Mouse (Mus musculus) stomach, embryonic 16.5 days (tissue): ENCODE measurements around the gene Adra2b. TPM values are rescaled to one million over a fixed set of nuclear protein-coding genes. Genes with fewer than 3 reads are reported as not detected.

Experiments used
- ATAC-seq: fragments of 200-750 bp; cut with Nextera tagmentation; 2 replicates; pipeline ENCODE4 v1.8.0; 2017; ENCODE audit warnings: moderate number of reproducible peaks, moderate TSS enrichment; ENCODE audit not compliant: insufficient read depth, low FRiP score
- H3K27ac ChIP-seq: fragments of 300-500 bp; sonication (generic); 2 replicates; pipeline ENCODE4 v1.5.1; 2014; ENCODE audit warnings: low read length
- H3K27me3 ChIP-seq: fragments of 300-500 bp; sonication (generic); 2 replicates; pipeline ENCODE4 v1.6.1; 2014; ENCODE audit warnings: low read length, control low read depth, mixed read lengths; ENCODE audit not compliant: control insufficient read depth, insufficient read depth
- H3K36me3 ChIP-seq: fragments of 300-500 bp; sonication (generic); 2 replicates; pipeline ENCODE4 v1.6.1; 2014; ENCODE audit warnings: low read length; ENCODE audit not compliant: control insufficient read depth, insufficient read depth
- H3K4me1 ChIP-seq: fragments of 300-500 bp; sonication (generic); 2 replicates; pipeline ENCODE4 v1.6.1; 2014; ENCODE audit warnings: low read length, control low read depth, mixed read lengths; ENCODE audit not compliant: control insufficient read depth, insufficient read depth
- H3K4me2 ChIP-seq: fragments of 300-500 bp; sonication (generic); 2 replicates; pipeline ENCODE4 v1.6.1; 2014; ENCODE audit warnings: low read depth, low read length, mixed read lengths
- H3K4me3 ChIP-seq: fragments of 300-500 bp; sonication (generic); replicated peaks from 2 replicates; pipeline ENCODE4 v1.5.1; 2014; ENCODE audit warnings: mild to moderate bottlenecking, low read length
- H3K9ac ChIP-seq: fragments of 300-500 bp; sonication (generic); 2 replicates; pipeline ENCODE4 v1.6.1; 2014; ENCODE audit warnings: low read length
- H3K9me3 ChIP-seq: fragments of 300-500 bp; sonication (generic); replicated peaks from 2 replicates; pipeline ENCODE4 v1.6.1; 2016; ENCODE audit warnings: low read length, control low read depth; ENCODE audit not compliant: control insufficient read depth
- WGBS: fragments of 180-500 bp; shearing (Covaris S2); extraction: QIAGEN DNeasy Blood & Tissue Kit; methylation state at CpG from one replicate; pipeline ENCODE4 v1.1.7; 2014; 5-methylcytosine and 5-hydroxymethylcytosine counted together
- polyA plus RNA-seq: library from polyadenylated mRNA; unstranded; fragments of >200 nt; fragmentation: Nextera tagmentation; extraction: Ambion mirVana; gene quantifications from 2 replicates; pipeline ENCODE4 v1.2.1, GENCODE M21; 2015

The Adra2b gene
- polyA plus RNA-seq, 1 experiment from 2014 or later, result 3.6 TPM

GRCm38 (mm10) chr2:127390352-127390751 is 27.3 kb downstream of the Adra2b start:
- 60% methylated on average over 3 of the region's 3 CpGs for WGBS
- no peak overlapping the region for H3K4me2 ChIP-seq
- no peak for ATAC-seq
- H3K27ac ChIP-seq, result no peak overlapping the region
- no peak overlapping the region for H3K4me3 ChIP-seq
- no peak overlapping the region for H3K9ac ChIP-seq
- no peaks in the 10 kb centered on the region for H3K36me3 ChIP-seq
- 0 out of 2 replicates have a peak, but pooled peaks cover 3% of the 10 kb centered on the region for H3K4me1 ChIP-seq
- H3K9me3 ChIP-seq, result no peaks in the 10 kb centered on the region
- no peaks in the 10 kb centered on the region for H3K27me3 ChIP-seq

GRCm38 (mm10) chr2:127390846-127391245 is 27.8 kb downstream of the Adra2b start:
- Histone ChIP-seq H3K4me3 (no peak overlapping the region), H3K27ac (no peak overlapping the region), H3K9me3 (no peaks in the 10 kb centered on the region), H3K4me1 (0 out of 2 replicates have a peak, but pooled peaks cover 3% of the 10 kb centered on the region), H3K36me3 (no peaks in the 10 kb centered on the region), H3K4me2 (no peak overlapping the region), H3K9ac (no peak overlapping the region), H3K27me3 (no peaks in the 10 kb centered on the region)
- ATAC-seq, result no peak
- 51% methylated on average over 4 of the region's 4 CpGs for WGBS

- H3K4me1 ChIP-seq, result 0 out of 2 replicates have a peak, but pooled peaks cover 3% of the 10 kb centered on the region
- no peak overlapping the region for H3K4me3 ChIP-seq
- WGBS, result 45% methylated on average over 3 of the region's 3 CpGs
- no peak overlapping the region for H3K9ac ChIP-seq
- no peaks in the 10 kb centered on the region for H3K27me3 ChIP-seq
- H3K27ac ChIP-seq, result no peak overlapping the region
- H3K9me3 ChIP-seq, result no peaks in the 10 kb centered on the region
- ATAC-seq, result no peak
- H3K36me3 ChIP-seq, result no peaks in the 10 kb centered on the region
- H3K4me2 ChIP-seq, result no peak overlapping the region
These were observed 28.3 kb downstream of the Adra2b start for GRCm38 (mm10) chr2:127391323-127391722.

- no peaks in the 10 kb centered on the region for H3K36me3 ChIP-seq
- H3K4me3 ChIP-seq, result no peak overlapping the region
- 75% methylated on average over 5 of the region's 5 CpGs for WGBS
- H3K9me3 ChIP-seq, result no peaks in the 10 kb centered on the region
- no peak overlapping the region for H3K9ac ChIP-seq
- H3K4me2 ChIP-seq, result no peak overlapping the region
- peak; percentile 58; the same call in 1 of the 2 replicates for ATAC-seq
- H3K4me1 ChIP-seq, result no peaks in the 10 kb centered on the region
- no peak overlapping the region for H3K27ac ChIP-seq
- no peaks in the 10 kb centered on the region for H3K27me3 ChIP-seq
These were observed 31.7 kb downstream of the Adra2b start for GRCm38 (mm10) chr2:127394606-127395161.

- Histone ChIP-seq H3K9ac (no peak overlapping the region), H3K4me3 (no peak overlapping the region), H3K27ac (no peak overlapping the region), H3K36me3 (no peaks in the 10 kb centered on the region), H3K9me3 (no peaks in the 10 kb centered on the region), H3K27me3 (no peaks in the 10 kb centered on the region), H3K4me1 (no peaks in the 10 kb centered on the region), H3K4me2 (no peak overlapping the region)
- WGBS, result 76% methylated on average over 7 of the region's 7 CpGs
- no peak for ATAC-seq
These were observed 35.7 kb downstream of the Adra2b start for GRCm38 (mm10) chr2:127398738-127399137.

- peaks cover 7% of the 10 kb centered on the region for H3K4me1 ChIP-seq
- H3K36me3 ChIP-seq, result no peaks in the 10 kb centered on the region
- H3K9ac ChIP-seq, result no peak overlapping the region
- no peak for ATAC-seq
- H3K27me3 ChIP-seq, result no peaks in the 10 kb centered on the region
- H3K9me3 ChIP-seq, result no peaks in the 10 kb centered on the region
- 54% methylated on average over 6 of the region's 6 CpGs for WGBS
- H3K27ac ChIP-seq, result no peak overlapping the region
- H3K4me3 ChIP-seq, result no peak overlapping the region
- H3K4me2 ChIP-seq, result no peak overlapping the region
These were observed 48.1 kb downstream of the Adra2b start for GRCm38 (mm10) chr2:127411126-127411525.

- Histone ChIP-seq H3K36me3 (no peaks in the 10 kb centered on the region), H3K27me3 (no peaks in the 10 kb centered on the region), H3K9me3 (no peaks in the 10 kb centered on the region), H3K4me2 (no peak overlapping the region), H3K27ac (no peak overlapping the region), H3K4me1 (peaks cover 6% of the 10 kb centered on the region), H3K9ac (no peak overlapping the region), H3K4me3 (no peak overlapping the region)
- WGBS, result 59% methylated on average over 10 of the region's 10 CpGs
- ATAC-seq, result no peak
These were observed 52.8 kb downstream of the Adra2b start for GRCm38 (mm10) chr2:127415806-127416205.

- Histone ChIP-seq H3K4me1 (no peaks in the 10 kb centered on the region), H3K4me2 (no peak overlapping the region), H3K4me3 (no peak overlapping the region), H3K36me3 (no peaks in the 10 kb centered on the region), H3K27me3 (no peaks in the 10 kb centered on the region), H3K9ac (no peak overlapping the region), H3K27ac (no peak overlapping the region), H3K9me3 (no peaks in the 10 kb centered on the region)
- WGBS, result 61% methylated on average over 3 of the region's 3 CpGs
- no peak for ATAC-seq
These were observed 53.7 kb downstream of the Adra2b start for GRCm38 (mm10) chr2:127416706-127417105.
